Mouse (Mus musculus) stomach, postnatal 0 days (tissue): ENCODE results near the gene Tmpo.
A peak's percentile ranks its signal among the peaks of the same experiment; 100 is the strongest.

Experiments
- CTCF ChIP-seq: IDR thresholded peaks from 2 replicates; pipeline ENCODE4 v1.5.1; 2016; ENCODE audit warnings: antibody characterized with exemption, low read depth, mild to moderate bottlenecking, moderate library complexity
- EP300 ChIP-seq: optimal IDR thresholded peaks from 2 replicates; pipeline ENCODE3; 2016; ENCODE audit warnings: antibody characterized with exemption

DNA sequence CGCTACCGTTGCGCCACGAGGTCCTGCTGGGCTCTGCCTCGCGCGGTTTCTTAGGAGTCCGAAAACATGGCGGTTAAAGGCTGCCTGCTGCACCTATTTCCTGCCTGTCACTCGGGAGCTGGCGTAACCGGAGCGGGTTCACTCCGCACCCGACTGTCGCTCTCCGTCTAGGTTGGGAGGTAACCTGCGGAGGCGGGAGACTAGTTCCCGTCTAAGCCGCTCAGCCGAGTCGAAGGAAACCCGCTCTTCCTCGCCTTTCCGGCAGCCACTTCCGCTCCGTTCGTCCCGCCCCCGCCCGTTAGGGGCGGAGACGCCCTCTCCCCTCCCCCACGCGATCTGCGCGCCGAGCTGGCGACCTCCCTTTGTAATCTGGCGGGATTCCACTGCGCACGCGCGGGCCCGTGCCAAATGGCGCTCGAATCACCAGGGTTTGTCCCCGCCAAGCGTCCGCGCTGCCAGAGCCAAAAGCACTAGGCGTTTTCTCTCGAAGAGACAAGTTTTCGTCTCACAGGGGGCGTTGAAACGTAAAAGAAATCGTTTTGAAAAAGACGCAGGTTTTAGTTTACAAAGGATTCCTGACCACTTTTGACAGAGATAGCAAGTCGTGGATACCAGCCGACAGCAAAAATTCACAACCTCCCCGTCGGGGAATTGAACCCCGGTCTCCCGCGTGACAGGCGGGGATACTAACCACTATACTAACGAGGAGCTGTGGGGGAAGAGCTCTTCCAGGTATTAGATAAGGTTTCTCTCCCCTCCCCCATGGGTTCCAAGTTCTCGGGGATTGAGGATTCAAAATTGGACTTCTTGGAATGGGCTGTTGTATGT, 560 bp upstream of the Tmpo start:
- TF ChIP-seq CTCF (0 out of 2 replicates have a peak, but pooled peaks have one; percentile 26), EP300 (peak; percentile 90)
